Comparison of ENCODE assay signal across 8 mouse cellular contexts in genomic region chr15:86409352-86409751, GRCm38 (mm10).
DNase-seq lines count a peak whose midpoint lies in the region; ATAC-seq and TF ChIP-seq lines count a peak whose summit lies in the region.
"Had no signal": no experiment of that assay in that cellular context is flagged by ENCODE, and none has a peak within 500 bp of the region (broad histone marks: within the 10 kb centered on the region; RNA-seq: fewer than 3 reads in every experiment).

No protein-coding gene starts in this region.

- peak; percentile 20 for TF ChIP-seq CTCF in C2C12 (IDR thresholded peaks at IDR 0.05; ENCODE audit: control insufficient read depth, insufficient read depth, insufficient read length)

- no peak overlapping the region for H3ac ChIP-seq in C2C12 (ENCODE audit: control insufficient read depth, insufficient read length, low read depth)

- H3K4me2 ChIP-seq in kidney, embryonic 14.5 days (replicated peaks; ENCODE audit: low read depth, low read length) = no peak overlapping the region
- no peak overlapping the region for H3K4me2 ChIP-seq in lung, embryonic 16.5 days (ENCODE audit: low read depth, low read length)
- H3K4me2 ChIP-seq: lung, embryonic 15.5 days had no signal

- H3K36me3 ChIP-seq in kidney, embryonic 14.5 days (ENCODE audit: control insufficient read depth, insufficient read depth, low read length) = no peaks in the 10 kb centered on the region
- H3K36me3 ChIP-seq in C2C12 (ENCODE audit: control insufficient read depth, insufficient read depth) = no peaks in the 10 kb centered on the region
- no peaks in the 10 kb centered on the region for H3K36me3 ChIP-seq in lung, embryonic 16.5 days (ENCODE audit: control insufficient read depth, insufficient read depth, low read length)
- H3K36me3 ChIP-seq: lung, embryonic 15.5 days had no signal

- no peaks in the 10 kb centered on the region for H3K9me3 ChIP-seq in kidney, embryonic 14.5 days (ENCODE audit: control insufficient read depth, low read length)
- H3K9me3 ChIP-seq in lung, embryonic 16.5 days (ENCODE audit: control insufficient read depth, low read length) = no peaks in the 10 kb centered on the region
- H3K9me3 ChIP-seq: lung, embryonic 15.5 days had no signal

- peak; percentile 91 for ATAC-seq in kidney, embryonic 14.5 days (ENCODE audit: low FRiP score, low TSS enrichment)
- peak; percentile 53; the same call in 1 of the 2 replicates for ATAC-seq in lung, embryonic 16.5 days (ENCODE audit: low read depth)

- H3K9ac ChIP-seq in kidney, embryonic 14.5 days (ENCODE audit: low read depth, low read length) = no peak overlapping the region
- no peak overlapping the region for H3K9ac ChIP-seq in lung, embryonic 16.5 days (ENCODE audit: low read length)
- H3K9ac ChIP-seq: lung, embryonic 15.5 days had no signal

- H3K4me3 ChIP-seq in kidney, embryonic 14.5 days (ENCODE audit: low read length) = no peak overlapping the region
- no peak overlapping the region for H3K4me3 ChIP-seq in C2C12 (ENCODE audit: insufficient read depth, poor library complexity, severe bottlenecking)
- H3K4me3 ChIP-seq in lung, embryonic 16.5 days (ENCODE audit: low read length) = no peak overlapping the region
- H3K4me3 ChIP-seq: lung, embryonic 15.5 days had no signal

- H3K79me3 ChIP-seq in C2C12 (ENCODE audit: low read depth) = no peaks in the 10 kb centered on the region

- no peak for DNase-seq in kidney, adult 8-10 months
- DNase-seq in NIH3T3 (ENCODE audit: low read depth) = peak; percentile 20
- DNase-seq in left cerebral cortex, postnatal 10 days (ENCODE audit: extremely low spot score in 1 of 2, low spot score in 2 of 2) = no peak
- DNase-seq in frontal cortex, postnatal 25 days (ENCODE audit: low spot score in 2 of 2) = no peak

- 44% methylated on average over 5 of the region's 5 CpGs for WGBS in kidney, embryonic 14.5 days
- 59% methylated on average over 5 of the region's 5 CpGs for WGBS in lung, embryonic 16.5 days

- intact Hi-C loops in left cerebral cortex, postnatal 10 days (cut with DNase I) = loop anchor here (10.0 kb wide), 1 partner anchor 155 kb away; no protein-coding TSS in a partner anchor

- no peaks in the 10 kb centered on the region for H3K27me3 ChIP-seq in kidney, embryonic 14.5 days (ENCODE audit: control insufficient read depth, insufficient read depth, low read length)
- H3K27me3 ChIP-seq in C2C12 (ENCODE audit: control insufficient read depth, insufficient read depth, insufficient read length) = no peaks in the 10 kb centered on the region
- H3K27me3 ChIP-seq in lung, embryonic 16.5 days (ENCODE audit: control insufficient read depth, insufficient read depth, low read depth, low read length) = no peaks in the 10 kb centered on the region
- H3K27me3 ChIP-seq: lung, embryonic 15.5 days had no signal

- H3K4me1 ChIP-seq in kidney, embryonic 14.5 days (ENCODE audit: control insufficient read depth, insufficient read depth, low read length) = no peaks in the 10 kb centered on the region
- no peaks in the 10 kb centered on the region for H3K4me1 ChIP-seq in lung, embryonic 16.5 days (replicated peaks; ENCODE audit: control insufficient read depth, insufficient read depth, low read length)
- H3K4me1 ChIP-seq: lung, embryonic 15.5 days had no signal

- H3K79me2 ChIP-seq in C2C12 (ENCODE audit: control insufficient read depth, insufficient read depth) = no peaks in the 10 kb centered on the region

- H3K27ac ChIP-seq in kidney, embryonic 14.5 days (ENCODE audit: low read depth, low read length) = no peak overlapping the region
- no peak overlapping the region for H3K27ac ChIP-seq in lung, embryonic 16.5 days (ENCODE audit: low read length)
- H3K27ac ChIP-seq: lung, embryonic 15.5 days had no signal

TF ChIP-seq in C2C12, 6 proteins besides CTCF, POLR2A, EP300 and RAD21:
- TF ChIP-seq MYOD1 (IDR thresholded peaks at IDR 0.05; ENCODE audit: control insufficient read depth, insufficient read length, low read depth) = no peak
- TF ChIP-seq CEBPB (IDR thresholded peaks at IDR 0.05; ENCODE audit: low read depth) = no peak
- TF ChIP-seq MYOG (IDR thresholded peaks at IDR 0.05; ENCODE audit: control insufficient read depth, extremely low read depth, insufficient read length) = no peak
- no peak for TF ChIP-seq MAX (IDR thresholded peaks at IDR 0.05)
- TF ChIP-seq FOSL1 (IDR thresholded peaks at IDR 0.05; ENCODE audit: insufficient read depth, low read length, poor library complexity, severe bottlenecking) = no peak
- TF ChIP-seq USF1 (IDR thresholded peaks at IDR 0.05; ENCODE audit: low read depth) = no peak
